Mouse (Mus musculus) stomach, embryonic 15.5 days (tissue): ENCODE results near the gene Bicdl1. TPM values are rescaled to one million over a fixed set of nuclear protein-coding genes. Genes with fewer than 3 reads are reported as not detected.

Experiments
- ATAC-seq: fragments of 200-750 bp; cut with Nextera tagmentation; 2 replicates; pipeline ENCODE4 v1.8.0; 2017; ENCODE audit warnings: low read depth, moderate number of reproducible peaks, moderate TSS enrichment; ENCODE audit not compliant: insufficient read depth, low FRiP score
- H3K27ac ChIP-seq: fragments of 300-500 bp; sonication (generic); 2 replicates; pipeline ENCODE4 v1.5.1; 2015; ENCODE audit warnings: mild to moderate bottlenecking, inconsistent platforms
- H3K27me3 ChIP-seq: fragments of 300-500 bp; sonication (generic); replicated peaks from 2 replicates; pipeline ENCODE4 v1.6.1; 2015; ENCODE audit warnings: inconsistent platforms
- H3K36me3 ChIP-seq: fragments of 300-500 bp; sonication (generic); 2 replicates; pipeline ENCODE4 v1.6.1; 2015; ENCODE audit warnings: inconsistent platforms
- H3K4me1 ChIP-seq: fragments of 300-500 bp; sonication (generic); 2 replicates; pipeline ENCODE4 v1.6.1; 2015; ENCODE audit warnings: inconsistent platforms
- H3K4me2 ChIP-seq: fragments of 300-500 bp; sonication (generic); 2 replicates; pipeline ENCODE4 v1.6.1; 2015; ENCODE audit warnings: mild to moderate bottlenecking, inconsistent platforms
- H3K4me3 ChIP-seq: fragments of 300-500 bp; sonication (generic); replicated peaks from 2 replicates; pipeline ENCODE4 v1.5.1; 2015; ENCODE audit warnings: inconsistent platforms
- H3K9ac ChIP-seq: fragments of 300-500 bp; sonication (generic); 2 replicates; pipeline ENCODE4 v1.6.1; 2015; ENCODE audit warnings: inconsistent platforms
- H3K9me3 ChIP-seq: fragments of 300-500 bp; sonication (generic); 2 replicates; pipeline ENCODE4 v1.6.1; 2016; ENCODE audit warnings: inconsistent platforms
- WGBS: fragments of 180-500 bp; shearing (Covaris S2); methylation state at CpG from one replicate; pipeline ENCODE4 v1.1.7; 2015; 5-methylcytosine and 5-hydroxymethylcytosine counted together
- polyA plus RNA-seq: library from polyadenylated mRNA; unstranded; fragments of >200 nt; fragmentation: Nextera tagmentation; extraction: Ambion mirVana; gene quantifications from 2 replicates; pipeline ENCODE4 v1.2.1, GENCODE M21; 2015

Gene Bicdl1
- polyA plus RNA-seq, 1 experiment from 2014 or later = 11.1 TPM

- no peak overlapping the region for H3K9ac ChIP-seq
- no peaks in the 10 kb centered on the region for H3K9me3 ChIP-seq
- WGBS = 76% methylated on average over 4 of the region's 4 CpGs
- no peak for ATAC-seq
- no peak overlapping the region for H3K27ac ChIP-seq
- H3K4me2 ChIP-seq = no peak overlapping the region
- H3K4me1 ChIP-seq = no peaks in the 10 kb centered on the region
- H3K36me3 ChIP-seq = no peaks in the 10 kb centered on the region
- H3K27me3 ChIP-seq = no peaks in the 10 kb centered on the region
- no peak overlapping the region for H3K4me3 ChIP-seq
Measured at GRCm38 (mm10) chr5:115701215-115701614, 30.2 kb downstream of the Bicdl1 start.

GRCm38 (mm10) chr5:115696811-115697210 lies 34.6 kb downstream of the Bicdl1 start:
- 79% methylated on average over 5 of the region's 5 CpGs for WGBS
- no peak overlapping the region for H3K9ac ChIP-seq
- H3K4me3 ChIP-seq = no peak overlapping the region
- H3K9me3 ChIP-seq = no peaks in the 10 kb centered on the region
- ATAC-seq = no peak
- H3K4me2 ChIP-seq = no peak overlapping the region
- no peaks in the 10 kb centered on the region for H3K4me1 ChIP-seq
- H3K27ac ChIP-seq = no peak overlapping the region
- H3K27me3 ChIP-seq = no peaks in the 10 kb centered on the region
- H3K36me3 ChIP-seq = no peaks in the 10 kb centered on the region

- H3K9me3 ChIP-seq = no peaks in the 10 kb centered on the region
- ATAC-seq = no peak
- H3K9ac ChIP-seq = no peak overlapping the region
- H3K36me3 ChIP-seq = no peaks in the 10 kb centered on the region
- 72% methylated on average over 6 of the region's 6 CpGs for WGBS
- no peak overlapping the region for H3K4me2 ChIP-seq
- no peak overlapping the region for H3K4me3 ChIP-seq
- H3K27me3 ChIP-seq = no peaks in the 10 kb centered on the region
- H3K27ac ChIP-seq = no peak overlapping the region
- no peaks in the 10 kb centered on the region for H3K4me1 ChIP-seq
Measured at GRCm38 (mm10) chr5:115695191-115695770, 36.1 kb downstream of the Bicdl1 start.

- 50% methylated on average over 3 of the region's 3 CpGs for WGBS
Measured at GRCm38 (mm10) chr5:115693271-115693670, 38.1 kb downstream of the Bicdl1 start.

GRCm38 (mm10) chr5:115686716-115687115 lies 44.7 kb downstream of the Bicdl1 start:
- Histone ChIP-seq H3K36me3 (no peaks in the 10 kb centered on the region), H3K4me3 (no peak overlapping the region), H3K9me3 (no peaks in the 10 kb centered on the region), H3K4me2 (no peak overlapping the region), H3K27ac (no peak overlapping the region), H3K9ac (no peak overlapping the region), H3K4me1 (no peaks in the 10 kb centered on the region), H3K27me3 (no peaks in the 10 kb centered on the region)
- no peak for ATAC-seq
- 69% methylated on average over 7 of the region's 7 CpGs for WGBS

More at GRCm38 (mm10) chr5:115693271-115693670, 38.1 kb downstream of the Bicdl1 start:
- Histone ChIP-seq H3K4me1 (no peaks in the 10 kb centered on the region), H3K9me3 (no peaks in the 10 kb centered on the region), H3K9ac (no peak overlapping the region), H3K36me3 (no peaks in the 10 kb centered on the region), H3K27me3 (no peaks in the 10 kb centered on the region), H3K4me3 (no peak overlapping the region), H3K27ac (no peak overlapping the region), H3K4me2 (no peak overlapping the region)
- no peak for ATAC-seq

GRCm38 (mm10) chr5:115685126-115685525 lies 46.3 kb downstream of the Bicdl1 start:
- H3K4me1 ChIP-seq = no peaks in the 10 kb centered on the region
- no peak overlapping the region for H3K9ac ChIP-seq
- no peak overlapping the region for H3K27ac ChIP-seq
- H3K27me3 ChIP-seq = no peaks in the 10 kb centered on the region
- ATAC-seq = no peak
- no peak overlapping the region for H3K4me2 ChIP-seq
- H3K4me3 ChIP-seq = no peak overlapping the region
- WGBS = 85% methylated on average over 10 of the region's 10 CpGs
- H3K36me3 ChIP-seq = no peaks in the 10 kb centered on the region
- H3K9me3 ChIP-seq = no peaks in the 10 kb centered on the region

- H3K36me3 ChIP-seq = no peaks in the 10 kb centered on the region
- H3K4me2 ChIP-seq = no peak overlapping the region
- no peaks in the 10 kb centered on the region for H3K9me3 ChIP-seq
- no peak overlapping the region for H3K27ac ChIP-seq
- no peak overlapping the region for H3K4me3 ChIP-seq
- no peaks in the 10 kb centered on the region for H3K27me3 ChIP-seq
- H3K9ac ChIP-seq = no peak overlapping the region
- H3K4me1 ChIP-seq = 0 out of 2 replicates have a peak, but pooled peaks cover 4% of the 10 kb centered on the region
- 77% methylated on average over 8 of the region's 8 CpGs for WGBS
- ATAC-seq = no peak
Measured at GRCm38 (mm10) chr5:115671846-115672245, 59.6 kb downstream of the Bicdl1 start.

- no peak overlapping the region for H3K27ac ChIP-seq
- 42% methylated on average over 2 of the region's 2 CpGs for WGBS
- H3K4me3 ChIP-seq = no peak overlapping the region
- H3K36me3 ChIP-seq = no peaks in the 10 kb centered on the region
- H3K4me2 ChIP-seq = no peak overlapping the region
- ATAC-seq = peak; percentile 47; the same call in 1 of the 2 replicates
- H3K27me3 ChIP-seq = no peaks in the 10 kb centered on the region
- H3K4me1 ChIP-seq = 0 out of 2 replicates have a peak, but pooled peaks cover 7% of the 10 kb centered on the region
- H3K9me3 ChIP-seq = no peaks in the 10 kb centered on the region
- no peak overlapping the region for H3K9ac ChIP-seq
Measured at GRCm38 (mm10) chr5:115670406-115670805, 61.0 kb downstream of the Bicdl1 start.

GRCm38 (mm10) chr5:115669974-115670373 lies 61.4 kb downstream of the Bicdl1 start:
- H3K27ac ChIP-seq = no peak overlapping the region

GRCm38 (mm10) chr5:115668986-115669385 lies 62.4 kb downstream of the Bicdl1 start:
- WGBS = 87% methylated on average over 12 of the region's 12 CpGs
- H3K4me3 ChIP-seq = no peak overlapping the region
- H3K4me1 ChIP-seq = 0 out of 2 replicates have a peak, but pooled peaks cover 7% of the 10 kb centered on the region
- no peaks in the 10 kb centered on the region for H3K27me3 ChIP-seq
- H3K4me2 ChIP-seq = no peak overlapping the region
- no peak overlapping the region for H3K9ac ChIP-seq
- H3K36me3 ChIP-seq = no peaks in the 10 kb centered on the region
- ATAC-seq = no peak
- no peaks in the 10 kb centered on the region for H3K9me3 ChIP-seq
- H3K27ac ChIP-seq = no peak overlapping the region

More at GRCm38 (mm10) chr5:115669974-115670373, 61.4 kb downstream of the Bicdl1 start:
- Histone ChIP-seq H3K4me1 (0 out of 2 replicates have a peak, but pooled peaks cover 7% of the 10 kb centered on the region), H3K9me3 (no peaks in the 10 kb centered on the region), H3K9ac (no peak overlapping the region), H3K4me2 (no peak overlapping the region), H3K36me3 (no peaks in the 10 kb centered on the region), H3K27me3 (no peaks in the 10 kb centered on the region), H3K4me3 (no peak overlapping the region)
- 80% methylated on average over 11 of the region's 11 CpGs for WGBS
- ATAC-seq = no peak

GRCm38 (mm10) chr5:115667894-115668293 lies 63.5 kb downstream of the Bicdl1 start:
- WGBS = 15% methylated on average over 7 of the region's 7 CpGs
- Histone ChIP-seq H3K9ac (no peak overlapping the region), H3K4me3 (no peak overlapping the region), H3K36me3 (no peaks in the 10 kb centered on the region), H3K4me2 (no peak overlapping the region), H3K27me3 (no peaks in the 10 kb centered on the region), H3K4me1 (0 out of 2 replicates have a peak, but pooled peaks cover 7% of the 10 kb centered on the region), H3K9me3 (no peaks in the 10 kb centered on the region), H3K27ac (no peak overlapping the region)
- ATAC-seq = no peak

- H3K36me3 ChIP-seq = no peaks in the 10 kb centered on the region
- H3K27me3 ChIP-seq = no peaks in the 10 kb centered on the region
- H3K9ac ChIP-seq = no peak overlapping the region
- no peaks in the 10 kb centered on the region for H3K9me3 ChIP-seq
- no peak for ATAC-seq
- H3K4me3 ChIP-seq = no peak overlapping the region
- 0 out of 2 replicates have a peak, but pooled peaks cover 7% of the 10 kb centered on the region for H3K4me1 ChIP-seq
- H3K27ac ChIP-seq = no peak overlapping the region
- no peak overlapping the region for H3K4me2 ChIP-seq
- WGBS = 80% methylated on average over 8 of the region's 8 CpGs
Measured at GRCm38 (mm10) chr5:115667210-115667609, 64.2 kb downstream of the Bicdl1 start.
